Mouse (Mus musculus) myocyte (in vitro differentiated cells): Measurements from ENCODE around the gene Pogk. TPM values are rescaled to one million over a fixed set of nuclear protein-coding genes. Genes with fewer than 3 reads are reported as not detected.
A peak's percentile ranks its signal among the peaks of the same experiment; 100 is the strongest.

ENCODE experiments used
- H3K27me3 ChIP-seq: one replicate; pipeline ENCODE4 v1.6.1; 2011; ENCODE audit not compliant: control insufficient read depth, insufficient read depth, insufficient read length
- H3K36me3 ChIP-seq: one replicate; pipeline ENCODE4 v1.6.1; 2011; ENCODE audit not compliant: control insufficient read depth, insufficient read depth
- H3K4me2 ChIP-seq: one replicate; pipeline ENCODE4 v1.6.1; 2011; ENCODE audit warnings: low read depth, control low read depth
- H3K4me3 ChIP-seq: one replicate; pipeline ENCODE4 v1.5.1; 2011; ENCODE audit warnings: mild to moderate bottlenecking, control low read depth, moderate library complexity
- H3K79me2 ChIP-seq: one replicate; pipeline ENCODE4 v1.6.1; 2011; ENCODE audit not compliant: control insufficient read depth, insufficient read depth
- H3ac ChIP-seq: one replicate; pipeline ENCODE4 v1.6.1; 2011; ENCODE audit not compliant: control insufficient read depth, insufficient read length
- CEBPB ChIP-seq: IDR thresholded peaks from 2 replicates; pipeline ENCODE4 v1.6.1; 2011; ENCODE audit warnings: mild to moderate bottlenecking, moderate library complexity; ENCODE audit not compliant: poor library complexity, insufficient read depth, severe bottlenecking
- E2F4 ChIP-seq: IDR thresholded peaks from one replicate; pipeline ENCODE4 v1.6.1; 2011; ENCODE audit warnings: mild to moderate bottlenecking, control low read depth, moderate library complexity; ENCODE audit not compliant: insufficient read depth
- MAX ChIP-seq: IDR thresholded peaks from one replicate; pipeline ENCODE4 v1.6.1; 2011; ENCODE audit warnings: low read depth, mild to moderate bottlenecking, control low read depth
- MYOD1 ChIP-seq, 3 experiments: IDR thresholded peaks; one replicate each; pipeline ENCODE4 v1.6.1; 2011; ENCODE audit warnings: control low read depth in 2 of 3, low read depth in 2 of 3, mild to moderate bottlenecking in 2 of 3, moderate library complexity in 1 of 3; ENCODE audit not compliant: insufficient read length in 2 of 3, control insufficient read depth in 1 of 3
- MYOG ChIP-seq, 3 experiments: IDR thresholded peaks; one replicate each; pipeline ENCODE4 v1.6.1; 2011; ENCODE audit warnings: control low read depth in 2 of 3, low read depth in 2 of 3, mild to moderate bottlenecking in 2 of 3; ENCODE audit not compliant: insufficient read length in 2 of 3, control insufficient read depth in 1 of 3, insufficient read depth in 1 of 3
- POLR2A ChIP-seq: IDR thresholded peaks from one replicate; pipeline ENCODE4 v1.6.1; 2011; ENCODE audit warnings: low read depth, mild to moderate bottlenecking, control low read depth, moderate library complexity; ENCODE audit not compliant: insufficient read length
- POLR2AphosphoS2 ChIP-seq: IDR thresholded peaks from one replicate; pipeline ENCODE4 v1.6.1; 2011; ENCODE audit warnings: low read depth, control low read depth; ENCODE audit not compliant: insufficient read length
- REST ChIP-seq: IDR thresholded peaks from one replicate; pipeline ENCODE4 v1.6.1; 2011; ENCODE audit warnings: mild to moderate bottlenecking, control low read depth, moderate library complexity; ENCODE audit not compliant: insufficient read depth, insufficient read length
- SRF ChIP-seq: IDR thresholded peaks from one replicate; pipeline ENCODE4 v1.6.1; 2011; ENCODE audit warnings: low read depth; ENCODE audit not compliant: control insufficient read depth, insufficient read length
- TCF12 ChIP-seq: IDR thresholded peaks from one replicate; pipeline ENCODE4 v1.6.1; 2011; ENCODE audit warnings: mild to moderate bottlenecking, control low read depth; ENCODE audit not compliant: poor library complexity, insufficient read depth, severe bottlenecking
- TCF3 ChIP-seq: IDR thresholded peaks from one replicate; pipeline ENCODE4 v1.6.1; 2011; ENCODE audit warnings: low read depth, control low read depth; ENCODE audit not compliant: insufficient read length
- USF1 ChIP-seq: IDR thresholded peaks from one replicate; pipeline ENCODE4 v1.6.1; 2011; ENCODE audit warnings: low read depth, mild to moderate bottlenecking, control low read depth, moderate library complexity
- polyA plus RNA-seq: library from polyadenylated mRNA; unstranded; fragments of >200 nt; fragmentation: generic; extraction: Trizol; gene quantifications from one replicate; pipeline ENCODE4 v1.2.1, GENCODE M21; 2012; ENCODE audit warnings: missing spikeins

The Pogk gene
- polyA plus RNA-seq, 1 experiment, result 6.2 TPM

GRCm38 (mm10) chr1:166389406-166390125 is 20.1 kb downstream of the Pogk start:
- TF ChIP-seq CEBPB, result no peak
- TF ChIP-seq SRF, result no peak
- no peak for TF ChIP-seq MYOG (IDR thresholded peaks at IDR 0.05; ENCODE audit: control insufficient read depth in 1 of 3, insufficient read depth in 1 of 3, insufficient read length in 2 of 3, low read depth in 2 of 3)
- TF ChIP-seq POLR2A, result no peak
- TF ChIP-seq USF1, result no peak
- no peak for TF ChIP-seq E2F4
- no peak for TF ChIP-seq TCF12
- TF ChIP-seq REST, result no peak
- TF ChIP-seq MAX, result no peak
- no peak for TF ChIP-seq MYOD1 (IDR thresholded peaks at IDR 0.05; ENCODE audit: control insufficient read depth in 1 of 3, insufficient read length in 2 of 3, low read depth in 2 of 3)
- TF ChIP-seq POLR2AphosphoS2, result no peak
- no peak for TF ChIP-seq TCF3
- Histone ChIP-seq H3ac (no peak overlapping the region), H3K27me3 (no peaks in the 10 kb centered on the region), H3K36me3 (peaks cover 55% of the 10 kb centered on the region), H3K79me2 (no peaks in the 10 kb centered on the region), H3K4me3 (no peak overlapping the region), H3K4me2 (no peak overlapping the region)

- Histone ChIP-seq H3K79me2 (no peaks in the 10 kb centered on the region), H3K4me2 (no peak overlapping the region), H3K27me3 (no peaks in the 10 kb centered on the region), H3ac (no peak overlapping the region), H3K36me3 (peaks cover 47% of the 10 kb centered on the region), H3K4me3 (no peak overlapping the region)
- TF ChIP-seq MYOG (IDR thresholded peaks at IDR 0.05; ENCODE audit: control insufficient read depth in 1 of 3, insufficient read depth in 1 of 3, insufficient read length in 2 of 3, low read depth in 2 of 3) (no peak), POLR2AphosphoS2 (peak; percentile 38)
Measured at GRCm38 (mm10) chr1:166388511-166388910, 21.2 kb downstream of the Pogk start.

- Histone ChIP-seq H3ac (no peak overlapping the region), H3K4me2 (no peak overlapping the region), H3K27me3 (no peaks in the 10 kb centered on the region), H3K79me2 (peaks cover 21% of the 10 kb centered on the region), H3K36me3 (peaks cover 26% of the 10 kb centered on the region), H3K4me3 (no peak overlapping the region)
- TF ChIP-seq USF1 (no peak), E2F4 (no peak), TCF12 (no peak), POLR2AphosphoS2 (no peak), MYOD1 (IDR thresholded peaks at IDR 0.05; ENCODE audit: control insufficient read depth in 1 of 3, insufficient read length in 2 of 3, low read depth in 2 of 3) (no peak), SRF (no peak), TCF3 (no peak), MAX (no peak)
Measured at GRCm38 (mm10) chr1:166385431-166385830, 24.2 kb downstream of the Pogk start.

GRCm38 (mm10) chr1:166384614-166385013 is 25.0 kb downstream of the Pogk start:
- TF ChIP-seq POLR2A, result no peak
- TF ChIP-seq REST, result no peak
- no peak for TF ChIP-seq TCF3
- TF ChIP-seq E2F4, result no peak
- no peak for TF ChIP-seq TCF12
- Histone ChIP-seq H3K4me2 (no peak overlapping the region), H3K27me3 (no peaks in the 10 kb centered on the region), H3K36me3 (peaks cover 21% of the 10 kb centered on the region), H3K4me3 (no peak overlapping the region), H3K79me2 (peaks cover 28% of the 10 kb centered on the region), H3ac (no peak overlapping the region)

- Histone ChIP-seq H3K27me3 (no peaks in the 10 kb centered on the region), H3K79me2 (peaks cover 28% of the 10 kb centered on the region), H3ac (no peak overlapping the region), H3K36me3 (peaks cover 6% of the 10 kb centered on the region), H3K4me2 (no peak overlapping the region), H3K4me3 (no peak overlapping the region)
- TF ChIP-seq MYOD1 (IDR thresholded peaks at IDR 0.05; ENCODE audit: control insufficient read depth in 1 of 3, insufficient read length in 2 of 3, low read depth in 2 of 3) (no peak), MYOG (IDR thresholded peaks at IDR 0.05; ENCODE audit: control insufficient read depth in 1 of 3, insufficient read depth in 1 of 3, insufficient read length in 2 of 3, low read depth in 2 of 3) (no peak), MAX (no peak), SRF (no peak), E2F4 (no peak), POLR2AphosphoS2 (no peak), USF1 (no peak)
Measured at GRCm38 (mm10) chr1:166382626-166383025, 27.0 kb downstream of the Pogk start.
